Mouse (Mus musculus): ENCODE measurements around the gene Armc7. TPM values are rescaled to one million over a fixed set of nuclear protein-coding genes. Genes with fewer than 3 reads are reported as not detected.

Armc7 gene
- 1.3 TPM for polyA plus RNA-seq (2014; fragmentation: Illumina TruSeq; extraction: RNeasy Lipid Tissue Mini Kit (QIAGEN cat#74804); ENCODE audit: low read depth, low replicate concordance)

DNA sequence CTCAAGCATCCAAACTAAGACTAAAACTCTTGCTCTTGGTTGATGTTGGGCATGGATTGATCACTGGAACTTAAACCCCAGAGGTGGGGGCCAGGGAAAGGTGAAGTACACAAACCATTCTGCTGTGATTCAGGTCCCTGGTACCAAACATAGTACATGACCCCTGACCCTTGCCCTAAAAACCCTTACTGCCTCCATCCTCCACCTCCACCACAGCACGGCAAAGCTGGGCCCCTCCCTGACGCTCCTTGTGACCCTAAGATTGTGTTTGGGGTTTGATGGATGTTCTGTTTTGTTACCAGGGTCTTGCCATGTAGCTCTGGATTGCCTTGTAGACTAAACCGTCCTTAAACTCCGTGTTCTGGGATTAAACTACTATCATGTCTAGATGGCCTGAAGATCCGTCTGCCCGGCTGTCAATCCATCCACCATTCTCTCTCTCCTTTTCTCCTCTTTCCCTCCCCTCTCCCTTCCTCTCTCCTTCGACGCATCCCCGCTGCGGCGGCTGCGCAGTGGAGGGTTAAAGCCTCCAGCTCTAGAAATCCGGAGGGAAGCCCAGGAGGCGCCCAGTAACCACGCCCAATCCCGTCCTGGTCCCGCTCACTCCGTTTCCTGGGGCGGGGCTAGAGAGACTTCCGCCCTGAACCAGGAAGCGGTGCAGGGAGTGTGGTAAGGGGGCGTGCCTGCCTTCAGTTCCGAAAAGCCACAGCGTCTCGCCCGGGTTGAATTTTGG is at the start of gene Armc7:
Gene Armc7 (plus strand): TSS at position 643 of the 733 bp plus-strand sequence.

DNA sequence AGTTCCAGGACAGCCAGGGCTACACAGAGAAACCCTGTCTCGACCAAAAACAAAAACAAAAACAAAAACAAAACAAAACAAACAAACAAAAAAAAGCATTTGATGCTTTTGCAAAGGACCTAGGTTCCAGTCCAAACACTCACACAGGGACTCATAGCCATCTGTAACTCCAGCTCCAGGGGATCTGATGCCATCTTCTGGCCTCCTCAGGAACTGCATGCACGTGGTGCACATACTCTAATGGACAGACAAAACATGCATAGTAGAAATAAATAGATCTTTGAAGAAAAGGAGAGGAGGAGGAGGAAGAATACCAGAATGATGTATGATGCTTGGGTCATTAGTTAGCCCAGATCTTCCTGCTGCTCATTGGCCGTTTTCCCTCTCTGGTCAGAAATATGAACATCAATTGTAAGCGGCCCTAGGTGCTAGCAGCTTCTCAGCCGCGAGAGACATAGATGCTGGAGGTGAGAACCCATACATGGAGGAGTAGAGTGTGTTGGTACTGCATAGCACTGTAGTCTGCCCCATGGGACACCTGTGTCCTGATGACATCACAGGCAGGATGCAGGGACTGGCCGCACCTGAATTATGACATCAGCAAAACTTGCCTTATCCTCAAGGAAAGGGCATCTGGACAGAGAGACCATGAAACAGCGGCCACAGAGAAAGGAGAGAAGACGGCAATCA is 35.4 kb upstream of the Armc7 start, which contains the start of gene Trim80:
Gene Trim80 (plus strand): TSS at position 640 of the 690 bp plus-strand sequence.

DNA sequence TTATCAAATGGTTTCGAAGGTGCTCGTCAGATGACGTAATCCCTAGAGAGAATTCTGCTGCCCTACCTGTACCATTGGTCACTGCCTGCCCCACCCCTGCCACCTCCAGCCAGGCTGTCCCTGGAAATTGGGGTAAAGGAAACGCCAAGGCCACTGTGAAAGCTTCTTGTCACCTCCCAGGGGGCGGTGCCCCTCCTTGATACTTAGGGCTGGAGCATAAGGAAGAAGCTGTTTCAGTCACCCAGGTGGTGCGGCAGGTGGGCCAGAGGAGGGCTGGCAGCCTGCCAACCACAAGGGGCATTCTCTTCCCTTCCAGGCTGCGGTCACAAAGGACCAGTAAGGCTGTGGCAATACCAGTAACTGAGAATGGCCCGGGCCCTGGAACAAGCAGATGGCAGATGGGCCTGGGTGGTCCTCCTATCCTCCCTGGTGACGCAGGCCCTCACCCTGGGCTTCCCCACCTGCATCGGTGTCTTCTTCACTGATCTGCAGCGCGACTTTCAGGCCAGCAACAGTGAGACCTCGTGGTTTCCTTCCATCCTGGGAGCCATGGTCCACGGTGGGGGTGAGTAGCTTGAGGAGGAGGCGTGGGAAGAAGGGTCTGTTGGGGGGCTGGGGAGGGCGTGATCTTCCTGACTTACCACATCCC is 13.1 kb upstream of the Armc7 start, which contains the start of gene Slc16a5:
Gene Slc16a5 (plus strand): TSS at position 232 of the 649 bp plus-strand sequence.

DNA sequence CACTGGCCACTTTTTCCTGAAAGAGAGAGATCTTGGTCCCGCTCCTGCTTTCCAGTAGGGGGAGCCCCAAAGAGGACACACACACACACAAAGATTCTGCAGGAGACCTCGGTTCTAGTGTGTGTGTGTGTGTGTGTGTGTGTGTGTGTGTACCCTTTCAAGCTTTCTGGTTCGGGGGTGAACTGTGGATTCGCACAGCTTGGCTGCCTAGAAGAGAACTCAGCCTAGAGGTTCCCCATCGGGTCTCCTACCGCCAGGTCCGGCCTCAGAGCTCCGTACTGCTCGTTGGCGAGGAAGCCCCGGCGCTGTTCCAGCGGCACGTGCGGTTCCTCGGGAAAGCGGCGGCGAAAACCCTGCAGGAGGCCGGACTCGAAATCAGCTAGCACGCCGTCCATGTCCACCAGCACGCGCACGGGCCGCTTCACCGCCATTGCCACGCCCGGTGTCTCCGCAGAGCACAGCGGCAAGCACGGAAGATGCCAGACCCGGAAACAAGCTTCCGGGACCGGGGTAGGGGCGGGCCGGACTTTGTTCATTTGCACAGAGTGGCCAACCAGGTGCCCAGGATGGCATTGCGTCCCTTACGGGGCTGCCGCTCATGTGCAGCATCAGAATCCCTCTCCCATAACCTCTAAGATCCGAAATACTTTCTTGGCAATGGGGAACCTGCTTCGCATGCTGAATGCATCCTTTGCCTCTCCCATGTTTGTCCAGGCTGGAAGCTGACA is 16.1 kb downstream of the Armc7 start, which contains the start of gene Nt5c:
Gene Nt5c (minus strand): TSS at position 507 of the 728 bp plus-strand sequence.

DNA sequence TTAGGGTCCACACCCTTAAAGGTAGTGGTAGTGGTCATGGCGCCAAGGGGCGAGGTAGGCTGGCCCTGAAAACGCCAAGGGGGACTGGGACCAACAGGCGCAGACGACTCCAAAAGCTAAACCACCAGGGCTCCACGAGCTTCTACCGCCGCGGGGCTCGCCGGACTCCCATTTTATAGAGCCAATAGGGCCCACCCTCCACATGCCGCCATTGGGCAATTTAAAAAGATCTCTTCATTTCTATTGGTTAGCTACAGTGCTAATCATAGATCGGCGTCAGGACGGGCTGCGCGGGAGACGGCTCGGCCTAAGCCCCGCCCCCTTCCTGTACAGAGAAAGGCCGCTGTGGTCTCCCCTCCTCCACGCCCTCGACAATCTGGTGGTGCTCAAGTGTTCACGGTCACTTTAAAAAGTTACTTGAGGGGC is 38.8 kb downstream of the Armc7 start, which contains the start of gene Jpt1:
Gene Jpt1 (minus strand): TSS at position 150 of the 426 bp plus-strand sequence.

DNA sequence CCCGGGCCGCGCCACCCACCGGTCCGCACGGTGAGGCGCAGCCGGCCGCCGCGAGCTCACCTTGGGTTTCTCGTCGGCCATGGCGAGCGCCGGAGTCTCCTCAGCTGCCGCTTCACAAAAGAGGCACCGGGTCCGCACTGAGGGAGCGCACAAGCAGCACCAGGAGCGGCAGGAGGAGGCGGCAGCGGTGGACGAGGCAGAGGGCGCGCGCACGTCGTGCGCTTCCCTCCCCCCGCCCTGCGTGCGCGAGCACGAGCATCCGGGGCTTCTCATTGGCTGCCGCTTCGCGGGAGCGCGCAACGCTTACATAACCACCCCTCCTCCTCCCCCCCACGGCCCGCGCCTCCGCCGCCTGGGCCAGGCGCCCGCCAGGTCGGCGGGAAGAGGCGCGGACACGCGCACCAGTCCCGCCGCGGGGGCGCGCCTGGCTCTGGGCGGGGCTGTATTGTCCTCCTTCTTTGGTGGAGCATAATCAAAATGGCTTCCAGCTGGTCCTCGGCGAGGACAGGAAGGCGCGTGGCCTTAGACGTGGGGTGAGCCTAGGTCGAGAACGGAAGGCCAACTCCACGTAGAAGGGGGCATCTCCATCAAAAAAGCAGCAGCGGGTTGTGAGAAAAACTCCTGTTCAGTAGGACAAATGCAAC is 60.7 kb downstream of the Armc7 start, which contains the start of gene Sumo2:
Gene Sumo2 (minus strand): TSS at position 239 of the 644 bp plus-strand sequence.

Other genes starting within 250 kb of the Armc7 start
- not detected for gene Grin2c, start 208.4 kb upstream of the Armc7 start, polyA plus RNA-seq (2014; fragmentation: Illumina TruSeq; extraction: RNeasy Lipid Tissue Mini Kit (QIAGEN cat#74804); ENCODE audit: low read depth, low replicate concordance)
- 3.7 TPM for gene Fdxr, start 198.6 kb upstream of the Armc7 start, polyA plus RNA-seq (2014; fragmentation: Illumina TruSeq; extraction: RNeasy Lipid Tissue Mini Kit (QIAGEN cat#74804); ENCODE audit: low read depth, low replicate concordance)
- 0.47 TPM for gene Fads6, start 178.0 kb upstream of the Armc7 start, polyA plus RNA-seq (2014; fragmentation: Illumina TruSeq; extraction: RNeasy Lipid Tissue Mini Kit (QIAGEN cat#74804); ENCODE audit: low read depth, low replicate concordance)
- not detected for gene Otop2, start 168.5 kb upstream of the Armc7 start, polyA plus RNA-seq (2014; fragmentation: Illumina TruSeq; extraction: RNeasy Lipid Tissue Mini Kit (QIAGEN cat#74804); ENCODE audit: low read depth, low replicate concordance)
- gene Ush1g, start 153.6 kb upstream of the Armc7 start, polyA plus RNA-seq (2014; fragmentation: Illumina TruSeq; extraction: RNeasy Lipid Tissue Mini Kit (QIAGEN cat#74804); ENCODE audit: low read depth, low replicate concordance) = not detected
- gene Otop3, start 140.9 kb upstream of the Armc7 start, polyA plus RNA-seq (2014; fragmentation: Illumina TruSeq; extraction: RNeasy Lipid Tissue Mini Kit (QIAGEN cat#74804); ENCODE audit: low read depth, low replicate concordance) = not detected
- gene Hid1, start 107.9 kb upstream of the Armc7 start, polyA plus RNA-seq (2014; fragmentation: Illumina TruSeq; extraction: RNeasy Lipid Tissue Mini Kit (QIAGEN cat#74804); ENCODE audit: low read depth, low replicate concordance) = 19.6 TPM
- gene Cdr2l, start 93.8 kb upstream of the Armc7 start, polyA plus RNA-seq (2014; fragmentation: Illumina TruSeq; extraction: RNeasy Lipid Tissue Mini Kit (QIAGEN cat#74804); ENCODE audit: low read depth, low replicate concordance) = 0.54 TPM
- gene Mrpl58, start 71.9 kb upstream of the Armc7 start, polyA plus RNA-seq (2014; fragmentation: Illumina TruSeq; extraction: RNeasy Lipid Tissue Mini Kit (QIAGEN cat#74804); ENCODE audit: low read depth, low replicate concordance) = 12.8 TPM
- gene Atp5h, start 55.7 kb upstream of the Armc7 start, polyA plus RNA-seq (2014; fragmentation: Illumina TruSeq; extraction: RNeasy Lipid Tissue Mini Kit (QIAGEN cat#74804); ENCODE audit: low read depth, low replicate concordance) = 608 TPM
- 14.4 TPM for gene Kctd2, start 55.5 kb upstream of the Armc7 start, polyA plus RNA-seq (2014; fragmentation: Illumina TruSeq; extraction: RNeasy Lipid Tissue Mini Kit (QIAGEN cat#74804); ENCODE audit: low read depth, low replicate concordance)
- gene Trim80, start 35.1 kb upstream of the Armc7 start, polyA plus RNA-seq (2014; fragmentation: Illumina TruSeq; extraction: RNeasy Lipid Tissue Mini Kit (QIAGEN cat#74804); ENCODE audit: low read depth, low replicate concordance) = not detected
- 20.9 TPM for gene Slc16a5, start 13.2 kb upstream of the Armc7 start, polyA plus RNA-seq (2014; fragmentation: Illumina TruSeq; extraction: RNeasy Lipid Tissue Mini Kit (QIAGEN cat#74804); ENCODE audit: low read depth, low replicate concordance)
- 6.7 TPM for gene Nt5c, start 16.2 kb downstream of the Armc7 start, polyA plus RNA-seq (2014; fragmentation: Illumina TruSeq; extraction: RNeasy Lipid Tissue Mini Kit (QIAGEN cat#74804); ENCODE audit: low read depth, low replicate concordance)
- 69.5 TPM for gene Jpt1, start 38.7 kb downstream of the Armc7 start, polyA plus RNA-seq (2014; fragmentation: Illumina TruSeq; extraction: RNeasy Lipid Tissue Mini Kit (QIAGEN cat#74804); ENCODE audit: low read depth, low replicate concordance)
- gene Sumo2, start 60.6 kb downstream of the Armc7 start, polyA plus RNA-seq (2014; fragmentation: Illumina TruSeq; extraction: RNeasy Lipid Tissue Mini Kit (QIAGEN cat#74804); ENCODE audit: low read depth, low replicate concordance) = 1,343 TPM
- gene Nup85, start 88.8 kb downstream of the Armc7 start, polyA plus RNA-seq (2014; fragmentation: Illumina TruSeq; extraction: RNeasy Lipid Tissue Mini Kit (QIAGEN cat#74804); ENCODE audit: low read depth, low replicate concordance) = 33.1 TPM
- gene Mrps7, start 128.3 kb downstream of the Armc7 start, polyA plus RNA-seq (2014; fragmentation: Illumina TruSeq; extraction: RNeasy Lipid Tissue Mini Kit (QIAGEN cat#74804); ENCODE audit: low read depth, low replicate concordance) = 3.6 TPM
- 6.1 TPM for gene Gga3, start 128.4 kb downstream of the Armc7 start, polyA plus RNA-seq (2014; fragmentation: Illumina TruSeq; extraction: RNeasy Lipid Tissue Mini Kit (QIAGEN cat#74804); ENCODE audit: low read depth, low replicate concordance)
- gene Mif4gd, start 137.3 kb downstream of the Armc7 start, polyA plus RNA-seq (2014; fragmentation: Illumina TruSeq; extraction: RNeasy Lipid Tissue Mini Kit (QIAGEN cat#74804); ENCODE audit: low read depth, low replicate concordance) = 24.5 TPM
- 3.4 TPM for gene Slc25a19, start 152.6 kb downstream of the Armc7 start, polyA plus RNA-seq (2014; fragmentation: Illumina TruSeq; extraction: RNeasy Lipid Tissue Mini Kit (QIAGEN cat#74804); ENCODE audit: low read depth, low replicate concordance)
- 122 TPM for gene Grb2, start 232.9 kb downstream of the Armc7 start, polyA plus RNA-seq (2014; fragmentation: Illumina TruSeq; extraction: RNeasy Lipid Tissue Mini Kit (QIAGEN cat#74804); ENCODE audit: low read depth, low replicate concordance)

All from sigmoid colon, adult 10 weeks (tissue).